Mouse (Mus musculus) stomach, postnatal 0 days (tissue): ENCODE measurements around the gene Ccdc88b. TPM values are rescaled to one million over a fixed set of nuclear protein-coding genes. Genes with fewer than 3 reads are reported as not detected.
"Not testable (repeated sequence)": the region's sequence is repeated elsewhere in the genome, so short reads cannot be mapped to it uniquely, and the experiment has no call there.

ENCODE experiments used
- ATAC-seq: fragments of 200-750 bp; cut with Nextera tagmentation; 2 replicates; pipeline ENCODE4 v1.8.0; 2017; ENCODE audit not compliant: low FRiP score, low TSS enrichment
- DNase-seq: peaks from one replicate; pipeline ENCODE4 v3.0.0-alpha.2; 2016; ENCODE audit warnings: low spot score
- H3K27ac ChIP-seq: fragments of 300-500 bp; sonication (generic); replicated peaks from 2 replicates; pipeline ENCODE4 v1.5.1; 2014; ENCODE audit warnings: mild to moderate bottlenecking, control low read depth
- H3K27me3 ChIP-seq: fragments of 300-500 bp; sonication (generic); 2 replicates; pipeline ENCODE4 v1.6.1; 2014; ENCODE audit warnings: low read length; ENCODE audit not compliant: control insufficient read depth, insufficient read depth
- H3K36me3 ChIP-seq: fragments of 300-500 bp; sonication (generic); 2 replicates; pipeline ENCODE4 v1.6.1; 2014; ENCODE audit warnings: low read length, mixed read lengths; ENCODE audit not compliant: control insufficient read depth, insufficient read depth
- H3K4me1 ChIP-seq: fragments of 300-500 bp; sonication (generic); replicated peaks from 2 replicates; pipeline ENCODE4 v1.6.1; 2014; ENCODE audit warnings: antibody characterized with exemption; ENCODE audit not compliant: control insufficient read depth, insufficient read depth
- H3K4me2 ChIP-seq: fragments of 300-500 bp; sonication (generic); replicated peaks from 2 replicates; pipeline ENCODE4 v1.6.1; 2014; ENCODE audit warnings: low read depth, mild to moderate bottlenecking, control low read depth, moderate library complexity
- H3K4me3 ChIP-seq: fragments of 300-500 bp; sonication (generic); 2 replicates; pipeline ENCODE4 v1.5.1; 2014; ENCODE audit warnings: low read depth, low read length, control low read depth
- H3K9ac ChIP-seq: fragments of 300-500 bp; sonication (generic); 2 replicates; pipeline ENCODE4 v1.6.1; 2014; ENCODE audit warnings: mild to moderate bottlenecking, low read length, control low read depth, mixed read lengths
- H3K9me3 ChIP-seq: fragments of 300-500 bp; sonication (generic); 2 replicates; pipeline ENCODE4 v1.6.1; 2016; ENCODE audit warnings: low read length; ENCODE audit not compliant: control insufficient read depth
- CTCF ChIP-seq: IDR thresholded peaks from 2 replicates; pipeline ENCODE4 v1.5.1; 2016; ENCODE audit warnings: antibody characterized with exemption, low read depth, mild to moderate bottlenecking, moderate library complexity
- EP300 ChIP-seq: optimal IDR thresholded peaks from 2 replicates; pipeline ENCODE3; 2016; ENCODE audit warnings: antibody characterized with exemption
- WGBS: fragments of 180-500 bp; shearing (Covaris S2); extraction: QIAGEN DNeasy Blood & Tissue Kit; methylation state at CpG from one replicate; pipeline ENCODE4 v1.1.7; 2014; 5-methylcytosine and 5-hydroxymethylcytosine counted together
- polyA plus RNA-seq: library from polyadenylated mRNA; unstranded; fragments of >200 nt; fragmentation: Nextera tagmentation; extraction: Ambion mirVana; gene quantifications from 2 replicates; pipeline ENCODE4 v1.2.1, GENCODE M21; 2015

Ccdc88b gene
- polyA plus RNA-seq, 1 experiment from 2014 or later: 0.34 TPM

DNA sequence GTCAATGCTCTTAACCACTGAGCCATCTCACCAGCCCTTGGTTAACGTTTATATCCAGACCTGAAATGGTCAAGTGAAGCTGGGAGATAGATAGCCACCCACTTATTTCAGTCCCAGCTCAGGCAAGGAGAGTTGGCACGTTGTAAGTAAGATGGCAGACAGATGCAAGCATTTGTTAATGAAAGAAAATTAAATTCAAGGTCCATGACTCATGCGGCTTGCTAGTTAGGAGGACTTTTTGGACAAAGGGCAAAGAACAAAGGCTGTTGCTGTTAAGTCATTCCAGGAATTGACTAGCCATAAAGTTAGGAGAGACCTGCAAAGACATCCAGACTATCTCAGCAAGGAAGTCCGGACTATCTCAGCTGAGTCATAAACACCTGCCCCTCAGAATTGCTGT, 41.6 kb upstream of the Ccdc88b start:
- Histone ChIP-seq H3K36me3 (no peaks in the 10 kb centered on the region), H3K9me3 (no peaks in the 10 kb centered on the region), H3K27me3 (no peaks in the 10 kb centered on the region), H3K4me3 (no peak overlapping the region), H3K4me2 (no peak overlapping the region), H3K9ac (no peak overlapping the region), H3K4me1 (no peaks in the 10 kb centered on the region), H3K27ac (no peak overlapping the region)
- ATAC-seq: no peak
- no peak for TF ChIP-seq EP300
- TF ChIP-seq CTCF: no peak
- DNase-seq: no peak
- WGBS: 83% methylated on average over 4 of the region's 4 CpGs

DNA sequence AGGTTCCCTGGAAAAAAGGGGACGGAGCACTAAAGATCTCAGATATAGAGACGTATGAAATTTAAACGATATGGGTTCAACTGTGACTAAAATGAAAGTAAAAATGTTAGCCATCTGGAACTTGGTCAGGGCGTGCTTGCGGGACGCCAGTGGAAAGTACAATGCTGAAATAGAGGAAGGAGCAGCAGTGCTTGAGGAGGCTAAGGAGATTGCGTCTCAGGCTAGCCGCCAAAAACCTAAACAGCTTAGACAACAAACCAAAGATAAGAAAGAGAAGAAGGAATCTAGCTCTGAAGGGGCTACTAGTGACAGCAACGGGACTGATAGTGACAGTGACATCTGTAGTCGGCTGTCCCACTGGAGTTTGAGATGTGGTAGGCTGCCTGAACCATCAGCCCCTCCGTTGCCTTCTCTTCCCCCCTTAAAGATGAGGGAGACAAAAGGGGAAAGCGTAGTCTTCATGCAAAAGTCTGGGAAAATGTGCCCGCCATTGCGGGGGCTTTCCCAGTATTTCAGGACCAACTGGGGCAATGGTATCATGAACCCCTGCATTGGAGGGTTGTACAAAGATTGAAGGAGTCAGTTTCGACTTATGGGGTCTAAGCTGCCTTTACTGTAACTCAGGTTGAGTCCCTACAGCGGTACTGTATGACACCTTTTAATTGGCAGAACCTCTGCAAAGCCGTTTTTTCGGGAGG, 37.7 kb upstream of the Ccdc88b start:
- not testable (repeated sequence) for DNase-seq, H3K9me3 ChIP-seq, H3K4me1 ChIP-seq, H3K36me3 ChIP-seq, ATAC-seq, H3K27me3 ChIP-seq, H3K4me3 ChIP-seq, H3K9ac ChIP-seq, H3K4me2 ChIP-seq, H3K27ac ChIP-seq
- 85% methylated on average over 18 of the region's 18 CpGs for WGBS

DNA sequence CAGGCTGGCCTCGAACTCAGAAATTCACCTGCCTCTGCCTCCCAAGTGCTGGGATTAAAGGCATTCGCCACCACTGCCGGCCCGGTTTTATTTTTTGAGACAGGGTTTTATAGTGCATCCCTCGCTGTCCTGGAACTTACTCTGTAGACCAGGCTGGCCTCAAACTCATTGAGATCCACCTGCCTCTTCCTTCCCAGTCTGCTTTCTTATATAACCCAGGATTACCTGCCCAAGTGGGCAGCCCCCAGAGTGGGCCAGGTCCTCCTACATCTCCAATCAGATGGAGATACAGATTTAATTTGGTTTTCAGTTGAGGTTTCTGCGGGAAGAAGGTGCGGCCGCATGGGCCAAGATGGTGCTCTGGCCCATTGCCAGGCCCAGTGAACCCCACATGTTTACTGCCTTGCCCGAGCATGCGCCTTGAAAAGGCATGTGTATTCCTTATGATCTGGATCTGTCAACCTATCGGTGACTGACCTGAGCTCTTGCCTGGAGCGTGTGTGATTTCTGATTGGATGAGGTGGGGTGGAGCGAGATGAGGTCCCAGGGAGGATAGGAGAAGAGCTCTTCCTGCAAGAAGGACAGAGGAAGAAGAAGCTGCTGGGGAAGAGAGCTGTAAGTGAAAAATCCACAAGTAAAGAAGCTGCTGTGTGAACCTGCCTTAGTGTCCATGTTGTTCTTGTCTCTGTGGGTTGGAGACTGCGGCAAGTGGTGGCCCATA, 35.9 kb upstream of the Ccdc88b start:
- no peak for TF ChIP-seq EP300
- H3K4me2 ChIP-seq: no peak overlapping the region
- H3K36me3 ChIP-seq: no peaks in the 10 kb centered on the region
- 87% methylated on average over 14 of the region's 14 CpGs for WGBS
- no peak overlapping the region for H3K4me3 ChIP-seq
- H3K27me3 ChIP-seq: no peaks in the 10 kb centered on the region
- no peak overlapping the region for H3K27ac ChIP-seq
- no peak for ATAC-seq
- no peak overlapping the region for H3K9ac ChIP-seq
- no peaks in the 10 kb centered on the region for H3K9me3 ChIP-seq
- DNase-seq: no peak
- H3K4me1 ChIP-seq: no peaks in the 10 kb centered on the region

DNA sequence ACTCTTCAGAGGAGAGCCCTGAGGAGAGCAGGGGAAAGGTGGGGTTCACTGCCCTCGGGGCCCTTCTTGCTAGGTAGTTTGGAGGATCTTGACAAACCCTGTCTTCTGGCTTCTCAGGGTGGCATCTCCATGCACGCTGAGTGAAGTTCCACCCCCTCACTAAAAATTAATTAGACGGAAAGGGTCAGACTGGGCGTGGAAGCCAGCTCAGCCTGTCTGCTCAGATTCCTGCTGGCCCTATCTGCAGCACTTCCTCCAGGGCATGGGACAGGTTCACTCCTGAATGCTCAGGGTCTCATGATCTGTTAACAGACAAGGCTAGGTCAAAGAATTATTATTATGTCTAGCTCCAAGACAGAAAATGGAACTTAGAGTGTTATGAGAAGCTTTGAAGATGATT, 34.5 kb upstream of the Ccdc88b start:
- 34% methylated on average over 4 of the region's 4 CpGs for WGBS
- Histone ChIP-seq H3K4me3 (no peak overlapping the region), H3K9ac (no peak overlapping the region), H3K4me1 (no peaks in the 10 kb centered on the region), H3K27me3 (no peaks in the 10 kb centered on the region), H3K9me3 (no peaks in the 10 kb centered on the region), H3K4me2 (no peak overlapping the region), H3K36me3 (no peaks in the 10 kb centered on the region), H3K27ac (0 out of 2 replicates have a peak overlapping the region, but pooled peaks have one; percentile 40)
- TF ChIP-seq CTCF: no peak
- TF ChIP-seq EP300: peak; percentile 54
- DNase-seq (no peak), ATAC-seq (no peak)

DNA sequence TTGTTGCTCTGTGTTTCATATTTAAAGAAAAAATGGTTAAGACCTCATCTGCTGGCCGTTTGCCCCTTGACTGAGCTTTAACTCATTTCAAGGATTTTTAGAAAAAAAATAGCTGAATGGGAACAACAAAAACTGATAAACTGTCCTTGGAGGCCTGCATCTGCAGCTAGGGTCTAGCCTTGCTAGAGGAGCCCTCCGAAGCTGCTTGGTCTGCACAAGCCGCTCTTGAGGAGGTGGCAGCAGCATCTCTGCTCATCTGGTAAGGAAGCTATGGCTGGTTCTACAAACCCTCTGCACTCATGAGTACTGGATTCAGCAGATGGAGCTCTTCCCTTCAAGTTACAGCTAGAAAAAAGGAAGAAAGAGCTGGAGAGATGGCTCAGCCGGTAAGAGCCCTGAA, 20.0 kb upstream of the Ccdc88b start:
- no peak overlapping the region for H3K4me3 ChIP-seq
- ATAC-seq (no peak), DNase-seq (no peak)
- H3K27me3 ChIP-seq: no peaks in the 10 kb centered on the region
- H3K9me3 ChIP-seq: no peaks in the 10 kb centered on the region
- H3K36me3 ChIP-seq: no peaks in the 10 kb centered on the region
- no peaks in the 10 kb centered on the region for H3K4me1 ChIP-seq
- TF ChIP-seq EP300 (no peak), CTCF (no peak)
- H3K27ac ChIP-seq: no peak overlapping the region
- H3K9ac ChIP-seq: no peak overlapping the region
- WGBS: 82% methylated on average over 4 of the region's 4 CpGs
- H3K4me2 ChIP-seq: no peak overlapping the region

DNA sequence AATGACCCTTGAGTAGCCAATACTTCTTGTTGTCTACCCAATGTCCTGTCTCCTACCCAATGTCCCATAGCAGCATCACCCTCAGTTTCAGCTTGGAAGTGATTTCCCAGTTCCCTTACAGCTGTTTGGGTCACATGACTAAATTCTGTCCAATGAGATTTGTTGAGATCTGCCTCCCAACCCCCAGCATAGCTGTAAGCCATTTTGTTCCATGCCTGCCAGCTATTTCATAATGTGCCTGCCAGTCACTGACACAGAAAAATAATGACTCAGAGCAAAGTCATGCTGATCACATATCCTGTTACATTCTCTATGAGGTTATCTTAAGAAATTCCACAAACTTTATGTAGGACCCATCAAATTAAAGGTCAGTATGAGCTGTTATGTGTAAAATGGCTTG, 18.8 kb upstream of the Ccdc88b start:
- no peaks in the 10 kb centered on the region for H3K9me3 ChIP-seq
- no peak overlapping the region for H3K9ac ChIP-seq
- no peaks in the 10 kb centered on the region for H3K27me3 ChIP-seq
- ATAC-seq (peak; percentile 21; the same call in 1 of the 2 replicates), DNase-seq (no peak)
- no peak overlapping the region for H3K4me3 ChIP-seq
- H3K4me2 ChIP-seq: no peak overlapping the region
- no peak overlapping the region for H3K27ac ChIP-seq
- TF ChIP-seq EP300: no peak
- TF ChIP-seq CTCF: no peak
- H3K4me1 ChIP-seq: no peaks in the 10 kb centered on the region
- no peaks in the 10 kb centered on the region for H3K36me3 ChIP-seq
